Comparison of ENCODE assay signal across 11 mouse cellular contexts in genomic region chr17:27656414-27656813, GRCm38 (mm10). TPM values are rescaled to one million over a fixed set of nuclear protein-coding genes. Genes with fewer than 3 reads are reported as not detected.
A peak's percentile ranks its signal among the peaks of the same experiment; 100 is the strongest.
DNase-seq lines count a peak whose midpoint lies in the region; ATAC-seq and TF ChIP-seq lines count a peak whose summit lies in the region.
"Had no signal": no experiment of that assay in that cellular context is flagged by ENCODE, and none has a peak within 500 bp of the region (broad histone marks: within the 10 kb centered on the region; RNA-seq: fewer than 3 reads in every experiment).

No protein-coding gene starts in this region.

- no peaks in the 10 kb centered on the region for H3K36me3 ChIP-seq in kidney, embryonic 16.5 days (ENCODE audit: insufficient read depth, low read length)
- no peaks in the 10 kb centered on the region for H3K36me3 ChIP-seq in kidney, adult 2 months (ENCODE audit: control insufficient read depth, insufficient read depth, low read length)
- H3K36me3 ChIP-seq in embryonic facial prominence, embryonic 11.5 days (replicated peaks; ENCODE audit: control insufficient read depth, insufficient read depth, low read depth, low read length) = no peaks in the 10 kb centered on the region
- no peaks in the 10 kb centered on the region for H3K36me3 ChIP-seq in hindbrain, embryonic 10.5 days
- no peaks in the 10 kb centered on the region for H3K36me3 ChIP-seq in midbrain, embryonic 16.5 days (ENCODE audit: control insufficient read depth, insufficient read depth, low read length)

- H3K4me2 ChIP-seq in kidney, embryonic 16.5 days (replicated peaks; ENCODE audit: low read depth, low read length) = 0 out of 2 replicates have a peak overlapping the region, but pooled peaks have one; percentile 88
- peak overlapping the region; percentile 92 for H3K4me2 ChIP-seq in embryonic facial prominence, embryonic 11.5 days (ENCODE audit: low read depth, low read length)
- H3K4me2 ChIP-seq in midbrain, embryonic 16.5 days (ENCODE audit: low read length) = peak overlapping the region; percentile 67

- H3K27me3 ChIP-seq in kidney, embryonic 16.5 days (ENCODE audit: insufficient read depth, low read length) = peaks cover 31% of the 10 kb centered on the region
- peaks cover 4% of the 10 kb centered on the region; the same call in 1 of the 2 replicates for H3K27me3 ChIP-seq in kidney, adult 2 months (replicated peaks; ENCODE audit: control insufficient read depth, insufficient read depth, low read length)
- H3K27me3 ChIP-seq in embryonic facial prominence, embryonic 11.5 days (ENCODE audit: control insufficient read depth, insufficient read depth, low read length) = peaks cover 14% of the 10 kb centered on the region; the same call in 1 of the 2 replicates
- peaks cover 44% of the 10 kb centered on the region for H3K27me3 ChIP-seq in hindbrain, embryonic 10.5 days (ENCODE audit: insufficient read depth, poor library complexity, severe bottlenecking)
- H3K27me3 ChIP-seq in midbrain, embryonic 16.5 days (ENCODE audit: control insufficient read depth, insufficient read depth, low read depth, low read length) = no peaks in the 10 kb centered on the region

- no peak for DNase-seq in kidney, adult 2 months
- DNase-seq in embryonic facial prominence, embryonic 11.5 days (ENCODE audit: low spot score) = no peak
- no peak for DNase-seq in hindbrain, embryonic 10.5 days (ENCODE audit: low spot score)
- no peak for DNase-seq in testis, postnatal 10 days (ENCODE audit: low spot score)
- DNase-seq in spleen, adult 12 weeks (ENCODE audit: low spot score) = no peak
- no peak for DNase-seq in right cerebral cortex, postnatal 25 days
- DNase-seq: kidney, adult 8-10 months had no signal

- H3K4me3 ChIP-seq in kidney, embryonic 16.5 days (ENCODE audit: low read length) = peak overlapping the region; percentile 52; the same call in 1 of the 2 replicates
- no peak overlapping the region for H3K4me3 ChIP-seq in kidney, adult 2 months (ENCODE audit: insufficient read depth, low read depth, low read length)
- 0 out of 2 replicates have a peak overlapping the region, but pooled peaks have one; percentile 48 for H3K4me3 ChIP-seq in embryonic facial prominence, embryonic 11.5 days (ENCODE audit: low read depth, low read length)
- H3K4me3 ChIP-seq in hindbrain, embryonic 10.5 days = peak overlapping the region; percentile 67; the same call in 1 of the 2 replicates
- H3K4me3 ChIP-seq in midbrain, embryonic 16.5 days (ENCODE audit: low read depth, low read length) = peak overlapping the region; percentile 80

- 15% methylated on average over 5 of the region's 5 CpGs for WGBS in kidney, embryonic 16.5 days
- WGBS in kidney, adult 2 months = 36% methylated on average over 5 of the region's 5 CpGs
- WGBS in embryonic facial prominence, embryonic 11.5 days = 9% methylated on average over 5 of the region's 5 CpGs
- WGBS in hindbrain, embryonic 10.5 days = 20% methylated on average over 5 of the region's 5 CpGs
- WGBS in midbrain, embryonic 16.5 days = 16% methylated on average over 5 of the region's 5 CpGs

- no peaks in the 10 kb centered on the region for H3K9me3 ChIP-seq in kidney, embryonic 16.5 days (ENCODE audit: low read length)
- H3K9me3 ChIP-seq in embryonic facial prominence, embryonic 11.5 days (replicated peaks; ENCODE audit: control insufficient read depth, low read length) = no peaks in the 10 kb centered on the region
- no peaks in the 10 kb centered on the region for H3K9me3 ChIP-seq in hindbrain, embryonic 10.5 days
- no peaks in the 10 kb centered on the region for H3K9me3 ChIP-seq in midbrain, embryonic 16.5 days (replicated peaks; ENCODE audit: control insufficient read depth, low read length, poor library complexity, severe bottlenecking)

- no peak for TF ChIP-seq POLR2A in kidney, adult 2 months (IDR thresholded peaks at IDR 0.05; ENCODE audit: low read depth, low read length)

- no peak overlapping the region for H3K9ac ChIP-seq in kidney, embryonic 16.5 days (replicated peaks; ENCODE audit: low read length)
- no peak overlapping the region for H3K9ac ChIP-seq in embryonic facial prominence, embryonic 11.5 days (replicated peaks; ENCODE audit: low read length)
- H3K9ac ChIP-seq in midbrain, embryonic 16.5 days (ENCODE audit: low read depth, low read length) = peak overlapping the region; percentile 88

- H3K27ac ChIP-seq in kidney, embryonic 16.5 days (ENCODE audit: low read length) = no peak overlapping the region
- no peak overlapping the region for H3K27ac ChIP-seq in kidney, adult 2 months (ENCODE audit: insufficient read depth, low read depth, low read length)
- H3K27ac ChIP-seq in embryonic facial prominence, embryonic 11.5 days (replicated peaks; ENCODE audit: low read depth, low read length) = no peak overlapping the region
- no peak overlapping the region for H3K27ac ChIP-seq in hindbrain, embryonic 10.5 days
- H3K27ac ChIP-seq in midbrain, embryonic 16.5 days (ENCODE audit: low read length) = no peak overlapping the region

- H3K4me1 ChIP-seq in kidney, embryonic 16.5 days (ENCODE audit: insufficient read depth, low read length) = peaks cover 14% of the 10 kb centered on the region
- H3K4me1 ChIP-seq in kidney, adult 2 months (ENCODE audit: control insufficient read depth, insufficient read depth, low read length) = no peaks in the 10 kb centered on the region
- H3K4me1 ChIP-seq in embryonic facial prominence, embryonic 11.5 days (ENCODE audit: control insufficient read depth, insufficient read depth, low read length) = peaks cover 9% of the 10 kb centered on the region
- peaks cover 28% of the 10 kb centered on the region for H3K4me1 ChIP-seq in hindbrain, embryonic 10.5 days (replicated peaks)
- H3K4me1 ChIP-seq in midbrain, embryonic 16.5 days (ENCODE audit: control insufficient read depth, insufficient read depth, low read length) = peaks cover 10% of the 10 kb centered on the region

- no peak for ATAC-seq in kidney, embryonic 16.5 days (ENCODE audit: low FRiP score, low TSS enrichment)
- no peak for ATAC-seq in embryonic facial prominence, embryonic 11.5 days (replicated peaks; ENCODE audit: insufficient number of reproducible peaks, low FRiP score, low TSS enrichment, low read depth)
- no peak for ATAC-seq in midbrain, embryonic 16.5 days
- ATAC-seq: Patski had no signal

- no peak for TF ChIP-seq CTCF in kidney, adult 2 months (conservative IDR thresholded peaks at IDR 0.05; ENCODE audit: insufficient read depth, insufficient read length, low read depth, low read length)

RNA-seq across cellular contexts. Expression of gene Pacsin1, which starts 1.1 kb away (rescaled TPM):
- 1.4 and 1.7 TPM in 2 replicates for polyA plus RNA-seq in kidney, embryonic 16.5 days (2015; fragmentation: Nextera tagmentation; extraction: Ambion mirVana)
- polyA plus RNA-seq in kidney, adult 2 months (2012; rRNA removed) = 0.58 and 1.3 TPM in 2 replicates
- 4.7 and 6.4 TPM in 2 replicates for polyA plus RNA-seq in embryonic facial prominence, embryonic 11.5 days (2014; fragmentation: Nextera tagmentation; extraction: Ambion mirVana)
- 3.4 and 3.6 TPM in 2 replicates for polyA plus RNA-seq in hindbrain, embryonic 10.5 days (2016; fragmentation: Nextera tagmentation; extraction: Ambion mirVana)
- polyA plus RNA-seq in midbrain, embryonic 16.5 days (2015; fragmentation: Nextera tagmentation; extraction: Ambion mirVana) = 58.9 and 67.7 TPM in 2 replicates

RNA-seq across cellular contexts. Expression of gene Rps10, which starts 19.9 kb away (rescaled TPM):
- polyA plus RNA-seq in kidney, embryonic 16.5 days (2015; fragmentation: Nextera tagmentation; extraction: Ambion mirVana) = 825 and 828 TPM in 2 replicates
- 814 and 927 TPM in 2 replicates for polyA plus RNA-seq in kidney, adult 2 months (2012; rRNA removed)
- 919 and 920 TPM in 2 replicates for polyA plus RNA-seq in embryonic facial prominence, embryonic 11.5 days (2014; fragmentation: Nextera tagmentation; extraction: Ambion mirVana)
- polyA plus RNA-seq in hindbrain, embryonic 10.5 days (2016; fragmentation: Nextera tagmentation; extraction: Ambion mirVana) = 827 and 832 TPM in 2 replicates
- polyA plus RNA-seq in midbrain, embryonic 16.5 days (2015; fragmentation: Nextera tagmentation; extraction: Ambion mirVana) = 400 and 420 TPM in 2 replicates

RNA-seq across cellular contexts. Expression of gene RPS10-NUDT3, which starts 21.4 kb away (rescaled TPM):
- not detected in 2 replicates for polyA plus RNA-seq in kidney, embryonic 16.5 days (2015; fragmentation: Nextera tagmentation; extraction: Ambion mirVana)
- polyA plus RNA-seq in kidney, adult 2 months (2012; rRNA removed) = not detected in 2 replicates
- polyA plus RNA-seq in embryonic facial prominence, embryonic 11.5 days (2014; fragmentation: Nextera tagmentation; extraction: Ambion mirVana) = not detected in 2 replicates
- 0.86 TPM in 1 of 2 replicates, not detected in the other for polyA plus RNA-seq in hindbrain, embryonic 10.5 days (2016; fragmentation: Nextera tagmentation; extraction: Ambion mirVana)
- not detected in 2 replicates for polyA plus RNA-seq in midbrain, embryonic 16.5 days (2015; fragmentation: Nextera tagmentation; extraction: Ambion mirVana)
- polyA plus RNA-seq: liver, adult 2 months had no signal

RNA-seq across cellular contexts. Expression of gene Nudt3, which starts 33.1 kb away (rescaled TPM):
- 81.8 and 84.1 TPM in 2 replicates for polyA plus RNA-seq in kidney, embryonic 16.5 days (2015; fragmentation: Nextera tagmentation; extraction: Ambion mirVana)
- polyA plus RNA-seq in kidney, adult 2 months (2012; rRNA removed) = 61.4 and 69.9 TPM in 2 replicates
- polyA plus RNA-seq in embryonic facial prominence, embryonic 11.5 days (2014; fragmentation: Nextera tagmentation; extraction: Ambion mirVana) = 37.2 and 37.3 TPM in 2 replicates
- 90.6 and 145 TPM in 2 replicates for polyA plus RNA-seq in hindbrain, embryonic 10.5 days (2016; fragmentation: Nextera tagmentation; extraction: Ambion mirVana)
- 246 and 248 TPM in 2 replicates for polyA plus RNA-seq in midbrain, embryonic 16.5 days (2015; fragmentation: Nextera tagmentation; extraction: Ambion mirVana)
